Mouse (Mus musculus): ENCODE results near the gene Tmem47.
A peak's percentile ranks its signal among the peaks of the same experiment; 100 is the strongest.

Tmem47 gene

GRCm38 (mm10) chrX:81070210-81070803, at the start of gene Tmem47:
Gene Tmem47, plus strand, starts transcription at chrX:81070698.
- DNase-seq: peak; percentile 29 to 69

DNA sequence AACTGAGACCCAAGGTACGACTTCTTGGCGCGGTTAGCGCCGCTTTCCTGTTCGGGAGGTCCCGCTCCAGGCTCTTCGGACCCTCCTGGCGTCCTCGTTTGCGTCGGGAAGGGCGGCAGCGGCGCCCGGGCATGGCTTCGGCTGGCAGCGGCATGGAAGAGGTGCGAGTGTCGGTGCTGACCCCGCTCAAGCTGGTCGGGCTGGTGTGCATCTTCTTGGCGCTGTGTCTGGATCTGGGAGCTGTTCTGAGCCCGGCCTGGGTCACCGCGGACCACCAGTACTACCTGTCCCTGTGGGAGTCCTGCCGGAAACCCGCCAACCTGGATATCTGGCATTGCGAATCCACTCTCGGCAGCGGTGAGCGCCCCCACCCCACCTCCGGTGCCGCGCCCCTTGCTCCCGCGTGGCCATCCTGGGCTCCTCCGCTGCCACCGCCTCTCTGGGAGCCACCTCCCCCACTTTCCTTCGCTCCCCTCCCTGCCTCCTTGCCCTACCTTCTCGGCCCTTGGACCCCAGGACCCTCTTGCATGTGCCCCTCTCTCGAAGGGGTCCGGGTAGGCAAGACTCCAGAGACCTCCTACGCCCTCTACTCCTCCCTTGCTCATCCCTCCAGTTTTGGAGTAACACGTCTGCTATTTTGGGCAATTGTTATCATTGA, 435 bp downstream of the Tmem47 start:
- no peak for DNase-seq

- DNase-seq: no peak
Measured at GRCm38 (mm10) chrX:81071746-81072640, 1.5 kb downstream of the Tmem47 start.

DNA sequence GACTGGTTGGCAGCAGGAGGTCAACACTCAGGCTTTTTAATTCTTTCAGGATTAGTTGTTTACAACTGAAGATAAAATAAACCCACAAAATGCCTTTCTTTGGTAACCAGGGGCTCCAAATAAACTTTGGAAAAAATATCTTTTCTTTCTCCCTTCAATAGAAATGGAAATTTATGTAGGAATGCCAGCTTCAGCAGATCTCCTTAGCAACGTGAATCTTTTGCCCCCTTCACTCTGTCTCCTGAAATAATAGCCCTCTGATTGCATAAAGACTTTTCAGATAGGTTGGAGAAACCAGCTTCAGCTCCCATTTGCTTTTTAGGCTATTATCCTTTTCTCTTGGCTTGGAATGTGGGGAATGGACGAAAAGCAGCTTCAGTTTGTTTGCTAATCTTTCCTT, 2.2 kb downstream of the Tmem47 start:
- no peak for DNase-seq

DNA sequence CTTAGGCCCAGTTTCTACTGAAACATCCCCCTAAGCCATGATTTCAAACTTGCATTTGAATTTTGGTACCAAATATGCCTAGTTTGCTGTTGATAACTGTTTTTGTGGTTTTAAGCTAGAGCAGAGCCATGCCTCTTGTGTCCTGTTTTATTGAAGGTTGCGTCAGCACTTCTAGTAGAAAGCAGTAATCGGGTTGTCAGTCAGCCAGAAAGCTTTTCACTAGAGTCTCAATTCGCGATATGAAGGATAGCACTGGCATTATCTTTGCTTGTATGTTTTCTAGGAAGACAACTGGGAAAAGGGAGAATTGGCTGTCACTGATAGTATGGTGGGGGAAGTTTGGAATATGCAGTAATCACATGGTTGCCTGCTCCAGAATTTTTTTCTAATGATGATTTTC, 3.3 kb downstream of the Tmem47 start:
- DNase-seq: no peak

DNA sequence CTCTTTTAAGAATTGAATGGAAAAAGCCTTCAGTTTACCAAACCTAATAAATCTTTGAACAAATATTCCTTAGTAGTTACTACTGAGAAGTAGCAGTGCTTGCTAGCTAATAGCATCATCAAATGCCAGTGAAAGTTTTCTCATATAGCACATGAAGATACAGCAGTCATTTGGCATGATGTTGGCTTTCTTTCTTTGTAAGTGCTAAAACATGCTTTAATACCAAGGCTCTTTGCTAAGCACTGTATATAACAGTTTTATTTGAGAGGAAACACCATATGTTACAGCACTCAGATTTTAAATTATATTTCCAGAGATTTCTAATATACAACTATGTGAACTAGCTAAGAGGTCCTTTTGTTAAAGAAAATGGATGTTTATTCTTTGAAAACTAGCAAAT, 8.0 kb downstream of the Tmem47 start:
- no peak for DNase-seq

DNA sequence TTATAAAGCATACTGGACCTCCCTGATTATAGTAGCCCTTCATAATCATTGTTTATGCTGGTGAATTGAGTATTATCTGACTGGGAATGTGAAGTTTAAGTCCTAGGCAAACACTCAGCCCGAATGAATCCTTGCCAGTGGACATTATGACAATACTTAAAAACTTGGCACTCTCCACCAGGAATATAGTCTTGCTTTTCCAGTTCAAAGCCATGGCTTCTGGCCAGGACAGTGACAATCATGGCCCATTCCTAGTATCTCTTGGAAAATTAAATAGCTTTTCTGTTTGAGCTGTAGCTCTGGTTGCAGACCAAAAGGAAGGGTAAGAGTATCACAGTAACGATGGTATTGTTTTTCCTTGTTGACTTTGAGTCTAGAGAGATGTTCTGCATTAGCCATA, 10.5 kb downstream of the Tmem47 start:
- DNase-seq: no peak

DNA sequence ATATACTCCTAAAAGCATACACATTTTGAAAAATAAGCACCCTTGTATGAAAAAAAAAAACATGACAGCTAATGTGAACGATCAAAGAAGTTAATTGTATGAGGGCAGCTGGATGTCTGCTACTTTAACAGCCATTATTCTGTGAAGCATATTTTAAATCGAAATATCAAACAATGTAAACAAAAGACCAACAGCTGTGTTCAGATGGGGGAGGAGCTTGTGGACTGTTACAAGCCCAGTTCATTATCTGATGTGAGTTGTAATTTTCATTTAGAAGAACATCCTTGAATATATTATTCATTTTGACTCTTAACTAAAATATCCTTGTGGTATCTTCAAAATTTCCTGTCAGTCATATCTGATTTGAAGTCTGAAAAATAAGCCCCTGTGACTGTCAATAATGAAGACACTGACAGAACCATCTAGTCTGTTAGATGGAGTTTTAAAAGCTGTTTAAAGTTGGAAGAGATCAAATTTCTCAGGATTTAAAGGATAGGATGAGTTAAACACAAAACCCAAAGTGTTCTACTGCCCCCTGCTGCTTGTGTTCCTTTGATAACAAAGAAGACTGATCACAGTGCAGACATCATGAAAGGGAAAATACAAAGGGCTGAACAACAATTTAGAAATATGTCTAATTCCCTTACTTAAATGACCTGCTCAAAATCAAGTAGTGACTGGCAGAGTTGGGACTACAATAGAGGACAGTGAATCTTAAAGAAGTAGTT, 14.7 kb downstream of the Tmem47 start:
- peak; percentile 11 to 26 for DNase-seq

GRCm38 (mm10) chrX:81147416-81147815, 76.9 kb downstream of the Tmem47 start:
- no peak for DNase-seq

Data from cerebellum, adult 18-20 months (tissue).